Mouse (Mus musculus) lung, postnatal 0 days (tissue): ENCODE data around the gene C330021F23Rik. TPM values are rescaled to one million over a fixed set of nuclear protein-coding genes. Genes with fewer than 3 reads are reported as not detected.
A peak's percentile ranks its signal among the peaks of the same experiment; 100 is the strongest.
"Not testable (repeated sequence)": the region's sequence is repeated elsewhere in the genome, so short reads cannot be mapped to it uniquely, and the experiment has no call there.

Source experiments
- ATAC-seq: fragments of 200-750 bp; cut with Nextera tagmentation; 2 replicates; pipeline ENCODE4 v1.8.0; 2017; ENCODE audit warnings: moderate library complexity
- DNase-seq: peaks from one replicate; pipeline ENCODE4 v3.0.0-alpha.2; 2016; ENCODE audit warnings: low spot score
- H3K27ac ChIP-seq: fragments of 300-500 bp; sonication (generic); 2 replicates; pipeline ENCODE4 v1.5.1; 2014; ENCODE audit warnings: antibody characterized with exemption, mild to moderate bottlenecking, low read length, mixed read lengths
- H3K27me3 ChIP-seq: fragments of 300-500 bp; sonication (generic); replicated peaks from 2 replicates; pipeline ENCODE4 v1.6.1; 2014; ENCODE audit warnings: low read length, mixed read lengths; ENCODE audit not compliant: insufficient read depth
- H3K36me3 ChIP-seq: fragments of 300-500 bp; sonication (generic); 2 replicates; pipeline ENCODE4 v1.6.1; 2014; ENCODE audit warnings: low read length, mixed read lengths; ENCODE audit not compliant: insufficient read depth
- H3K4me1 ChIP-seq: fragments of 300-500 bp; sonication (generic); 2 replicates; pipeline ENCODE4 v1.6.1; 2014; ENCODE audit warnings: antibody characterized with exemption, low read depth, low read length, mixed read lengths; ENCODE audit not compliant: insufficient read depth
- H3K4me2 ChIP-seq: fragments of 300-500 bp; sonication (generic); replicated peaks from 2 replicates; pipeline ENCODE4 v1.6.1; 2014; ENCODE audit warnings: low read depth, mild to moderate bottlenecking, low read length, moderate library complexity, mixed read lengths
- H3K4me3 ChIP-seq: fragments of 300-500 bp; sonication (generic); 2 replicates; pipeline ENCODE4 v1.5.1; 2014; ENCODE audit warnings: low read depth, low read length
- H3K9ac ChIP-seq: fragments of 300-500 bp; sonication (generic); replicated peaks from 2 replicates; pipeline ENCODE4 v1.6.1; 2014; ENCODE audit warnings: low read depth, mild to moderate bottlenecking
- H3K9me3 ChIP-seq: fragments of 300-500 bp; sonication (generic); 2 replicates; pipeline ENCODE4 v1.6.1; 2016; ENCODE audit warnings: low read length, mixed read lengths
- CTCF ChIP-seq: IDR thresholded peaks from 2 replicates; pipeline ENCODE4 v1.5.1; 2016; ENCODE audit warnings: antibody characterized with exemption, mild to moderate bottlenecking
- EP300 ChIP-seq: IDR thresholded peaks from 2 replicates; pipeline ENCODE4 v1.6.1; 2016; ENCODE audit warnings: antibody characterized with exemption, mild to moderate bottlenecking, control low read depth
- WGBS: fragments of 180-500 bp; shearing (Covaris S2); extraction: QIAGEN DNeasy Blood & Tissue Kit; methylation state at CpG from one replicate; pipeline ENCODE4 v1.1.7; 2014; 5-methylcytosine and 5-hydroxymethylcytosine counted together
- polyA plus RNA-seq: library from polyadenylated mRNA; unstranded; fragments of >200 nt; fragmentation: Nextera tagmentation; extraction: Ambion mirVana; gene quantifications from 2 replicates; pipeline ENCODE4 v1.2.1, GENCODE M21; 2015

The C330021F23Rik gene
- polyA plus RNA-seq, 1 experiment from 2014 or later: 0.36 TPM

DNA sequence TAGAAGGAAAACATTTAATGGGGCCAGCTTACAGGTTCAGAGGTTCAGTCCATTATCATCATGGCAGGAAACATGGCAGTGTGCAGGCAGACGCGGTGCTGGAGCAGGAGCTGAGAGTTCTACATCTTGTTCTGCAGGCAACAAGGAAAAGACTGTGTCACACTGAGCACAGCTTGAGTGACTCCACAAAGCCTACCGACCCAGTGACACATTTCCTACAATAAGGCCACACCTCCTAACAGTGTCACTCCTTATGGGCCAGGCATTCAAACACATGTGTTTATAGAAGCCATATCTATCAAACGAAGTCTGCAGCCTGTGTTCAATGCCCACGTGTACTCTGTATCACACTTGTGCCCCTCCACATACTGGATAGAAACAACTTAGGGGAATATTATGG, 2.0 kb downstream of the C330021F23Rik start:
- DNase-seq: no peak
- ATAC-seq: no peak
- no peak overlapping the region for H3K4me3 ChIP-seq
- H3K4me2 ChIP-seq: no peak overlapping the region
- TF ChIP-seq CTCF: no peak
- no peaks in the 10 kb centered on the region for H3K9me3 ChIP-seq
- no peak overlapping the region for H3K27ac ChIP-seq
- H3K9ac ChIP-seq: no peak overlapping the region
- 69% methylated on average over 5 of the region's 5 CpGs for WGBS
- no peaks in the 10 kb centered on the region for H3K36me3 ChIP-seq
- no peaks in the 10 kb centered on the region for H3K27me3 ChIP-seq
- no peaks in the 10 kb centered on the region for H3K4me1 ChIP-seq

DNA sequence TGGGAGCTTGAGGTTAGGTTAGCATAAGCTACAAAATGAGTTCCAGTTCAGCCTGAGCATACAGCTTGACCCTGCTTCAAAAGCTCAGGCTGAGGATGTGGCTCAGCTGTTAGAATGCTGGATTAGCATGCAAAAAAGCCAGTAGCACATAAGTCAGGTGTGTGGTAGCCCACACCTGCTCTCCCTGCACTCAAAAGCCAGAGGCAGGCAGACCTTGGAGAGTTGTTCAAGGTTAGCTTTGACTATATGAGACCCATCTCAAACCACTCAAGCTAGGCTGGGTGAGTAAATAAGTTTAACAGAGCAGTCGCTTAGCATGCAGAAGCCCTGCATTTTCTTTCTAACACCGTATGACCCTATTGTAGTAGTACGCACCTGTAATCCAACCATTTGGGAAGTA, 6.8 kb downstream of the C330021F23Rik start:
- Histone ChIP-seq H3K27me3 (no peaks in the 10 kb centered on the region), H3K9me3 (no peaks in the 10 kb centered on the region), H3K4me1 (no peaks in the 10 kb centered on the region), H3K4me2 (no peak overlapping the region), H3K27ac (no peak overlapping the region), H3K36me3 (no peaks in the 10 kb centered on the region), H3K9ac (no peak overlapping the region), H3K4me3 (no peak overlapping the region)
- TF ChIP-seq EP300 (no peak), CTCF (no peak)
- WGBS: 83% methylated on average over 3 of the region's 3 CpGs
- DNase-seq (no peak), ATAC-seq (no peak)

- Histone ChIP-seq H3K4me3 (no peak overlapping the region), H3K9me3 (no peaks in the 10 kb centered on the region), H3K4me2 (no peak overlapping the region), H3K36me3 (no peaks in the 10 kb centered on the region), H3K9ac (no peak overlapping the region), H3K4me1 (no peaks in the 10 kb centered on the region), H3K27me3 (no peaks in the 10 kb centered on the region), H3K27ac (no peak overlapping the region)
- ATAC-seq: 0 out of 2 replicates have a peak, but pooled peaks have one; percentile 38
- peak; percentile 26 for DNase-seq
- TF ChIP-seq EP300 (no peak), CTCF (no peak)
- 53% methylated on average over 15 of the region's 15 CpGs for WGBS
These were observed 8.6 kb downstream of the C330021F23Rik start for GRCm38 (mm10) chr8:3576211-3576960.

DNA sequence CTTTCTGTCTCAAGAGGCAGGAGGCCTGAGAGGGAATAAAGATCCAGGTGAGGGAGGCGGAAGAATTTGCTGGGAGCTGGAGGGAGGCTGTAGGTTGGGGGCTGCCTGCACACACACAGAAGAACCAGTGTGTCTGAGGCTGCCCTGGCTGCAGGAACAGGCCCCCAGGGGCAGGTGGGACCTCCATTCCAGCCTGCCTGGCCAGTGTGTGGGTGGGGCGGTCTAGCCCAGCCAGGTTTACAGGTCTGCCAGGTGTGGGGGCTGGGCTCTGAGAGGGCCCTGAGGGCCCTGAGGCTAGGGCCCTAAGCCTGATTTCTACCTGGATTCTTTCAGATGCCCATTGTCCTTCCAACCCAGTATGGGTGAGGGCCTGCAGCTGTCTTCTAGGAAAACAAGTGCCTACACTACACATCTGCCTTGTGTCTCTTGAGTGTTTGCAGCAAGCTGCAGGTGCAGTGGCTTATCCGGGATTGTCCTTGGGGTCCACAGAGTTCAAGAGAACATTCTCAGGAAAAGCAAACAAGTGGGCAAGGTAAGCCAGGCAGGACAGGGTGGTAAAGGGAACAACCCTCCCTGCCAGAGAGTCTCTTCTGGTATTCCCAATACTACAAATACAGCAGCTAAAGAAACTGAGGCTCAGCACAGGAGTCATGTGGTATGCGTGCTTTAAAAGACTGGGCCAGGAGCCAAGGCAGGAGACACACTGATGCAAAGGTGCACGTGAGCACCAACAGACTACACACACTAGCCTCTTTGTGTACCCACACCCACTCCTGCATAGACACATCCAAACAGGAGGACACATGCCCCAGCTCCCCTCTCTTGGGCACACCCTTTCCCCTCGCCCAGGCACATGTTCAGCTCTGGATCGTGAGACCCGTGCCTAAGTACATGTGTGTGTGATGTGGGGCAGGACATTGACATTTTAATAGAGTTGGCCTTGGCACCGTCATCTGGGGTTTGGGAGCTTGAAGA, 11.9 kb downstream of the C330021F23Rik start:
- ATAC-seq: no peak

DNA sequence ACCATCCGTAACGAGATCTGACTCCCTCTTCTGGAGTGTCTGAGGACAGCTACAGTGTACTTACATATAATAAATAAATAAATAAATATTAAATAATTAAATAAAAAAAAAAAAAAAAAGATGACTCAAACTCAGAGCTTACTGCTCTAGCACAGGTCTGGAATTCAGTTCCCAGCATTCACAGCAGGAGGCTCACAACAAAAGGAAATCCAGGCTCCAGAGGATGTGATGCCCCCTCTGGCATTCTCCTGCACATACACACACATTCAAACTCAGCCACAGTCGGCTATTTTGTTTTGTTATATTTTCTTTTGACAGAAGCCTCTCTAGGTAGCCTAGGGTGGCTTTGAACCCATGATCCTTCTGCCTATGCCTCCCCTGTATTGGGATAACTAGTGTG, 14.2 kb downstream of the C330021F23Rik start:
- H3K4me1 ChIP-seq, H3K27ac ChIP-seq, DNase-seq, H3K9me3 ChIP-seq, H3K4me3 ChIP-seq, H3K36me3 ChIP-seq, ATAC-seq, H3K27me3 ChIP-seq, H3K4me2 ChIP-seq, H3K9ac ChIP-seq: not testable (repeated sequence)
- 90% methylated on average over 1 of the region's 3 CpGs for WGBS

More for the DNA sequence above, 11.9 kb downstream of the C330021F23Rik start:
- no peak overlapping the region for H3K4me2 ChIP-seq
- no peaks in the 10 kb centered on the region for H3K9me3 ChIP-seq
- TF ChIP-seq EP300 (no peak), CTCF (no peak)
- no peaks in the 10 kb centered on the region for H3K4me1 ChIP-seq
- no peak for DNase-seq
- H3K36me3 ChIP-seq: no peaks in the 10 kb centered on the region
- no peak overlapping the region for H3K9ac ChIP-seq
- 58% methylated on average over 9 of the region's 9 CpGs for WGBS
- H3K4me3 ChIP-seq: no peak overlapping the region
- no peaks in the 10 kb centered on the region for H3K27me3 ChIP-seq
- H3K27ac ChIP-seq: no peak overlapping the region

DNA sequence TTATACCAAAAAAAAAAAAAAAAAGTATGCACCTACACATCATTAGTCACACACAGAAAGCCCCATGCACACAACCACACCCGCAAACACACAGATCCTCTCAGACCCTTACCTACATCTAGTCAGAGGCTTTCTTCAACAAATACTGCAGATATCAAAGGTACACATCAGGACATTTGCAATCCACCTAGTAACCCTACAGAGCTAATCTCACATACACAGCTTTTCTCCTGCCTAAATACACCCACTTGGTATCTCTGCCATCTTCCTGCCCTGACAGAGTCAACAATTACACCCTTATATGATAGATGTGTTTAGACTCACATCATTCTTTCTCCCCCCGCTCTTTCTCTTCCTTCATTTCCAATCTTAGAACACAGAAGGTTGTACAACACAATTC, 18.7 kb downstream of the C330021F23Rik start:
- Histone ChIP-seq H3K9me3 (no peaks in the 10 kb centered on the region), H3K4me1 (no peaks in the 10 kb centered on the region), H3K36me3 (no peaks in the 10 kb centered on the region), H3K27ac (no peak overlapping the region), H3K9ac (no peak overlapping the region), H3K4me2 (no peak overlapping the region), H3K27me3 (peaks cover 5% of the 10 kb centered on the region; the same call in 1 of the 2 replicates), H3K4me3 (no peak overlapping the region)
- TF ChIP-seq EP300: no peak
- no peak for TF ChIP-seq CTCF
- DNase-seq (no peak), ATAC-seq (no peak)
- 76% methylated on average over 2 of the region's 2 CpGs for WGBS
